Mouse (Mus musculus) CH12.LX (cell line): ENCODE results near the gene Eif3k.

Source experiments
- CTCF ChIP-seq, 2 experiments: IDR thresholded peaks in 1 of 2; conservative IDR thresholded peaks in 1 of 2; 2 replicates each; pipeline ENCODE4 v1.5.1; 2011 to 2012; ENCODE audit warnings: low read depth in 2 of 2, low read length in 2 of 2, improper control_type of control experiment in 1 of 2, inconsistent platforms in 1 of 2, mild to moderate bottlenecking in 1 of 2, moderate library complexity in 1 of 2
- EP300 ChIP-seq: IDR thresholded peaks from 2 replicates; pipeline ENCODE4 v1.6.1; 2011; ENCODE audit warnings: low read length, improper control_type of control experiment
- MAFK ChIP-seq: IDR thresholded peaks from 2 replicates; pipeline ENCODE4 v1.6.1; 2011; ENCODE audit warnings: low read length, improper control_type of control experiment; ENCODE audit not compliant: insufficient replicate concordance
- MAZ ChIP-seq: IDR thresholded peaks from 2 replicates; pipeline ENCODE4 v1.6.1; 2012; ENCODE audit warnings: low read depth, mild to moderate bottlenecking, inconsistent platforms, low read length, improper control_type of control experiment, moderate library complexity
- MXI1 ChIP-seq: IDR thresholded peaks from 2 replicates; pipeline ENCODE4 v1.6.1; 2011; ENCODE audit warnings: mild to moderate bottlenecking, low read depth, low read length, improper control_type of control experiment
- POLR2A ChIP-seq: IDR thresholded peaks from 2 replicates; pipeline ENCODE4 v1.6.1; 2011; ENCODE audit warnings: low read depth, mild to moderate bottlenecking, improper control_type of control experiment, low read length
- POLR2AphosphoS2 ChIP-seq: IDR thresholded peaks from 2 replicates; pipeline ENCODE4 v1.6.1; 2011; ENCODE audit warnings: low read depth, low read length, improper control_type of control experiment
- RCOR1 ChIP-seq: conservative IDR thresholded peaks from 2 replicates; pipeline ENCODE4 v1.6.1; 2012; ENCODE audit warnings: low read depth, mild to moderate bottlenecking, inconsistent platforms, low read length, improper control_type of control experiment
- USF1 ChIP-seq: IDR thresholded peaks from 2 replicates; pipeline ENCODE4 v1.6.1; 2014; ENCODE audit warnings: low read depth, mild to moderate bottlenecking, inconsistent platforms, low read length, improper control_type of control experiment
- ZC3H11A ChIP-seq: IDR thresholded peaks from 2 replicates; pipeline ENCODE4 v1.6.1; 2012; ENCODE audit warnings: low read depth, mild to moderate bottlenecking, inconsistent platforms, low read length, improper control_type of control experiment

DNA sequence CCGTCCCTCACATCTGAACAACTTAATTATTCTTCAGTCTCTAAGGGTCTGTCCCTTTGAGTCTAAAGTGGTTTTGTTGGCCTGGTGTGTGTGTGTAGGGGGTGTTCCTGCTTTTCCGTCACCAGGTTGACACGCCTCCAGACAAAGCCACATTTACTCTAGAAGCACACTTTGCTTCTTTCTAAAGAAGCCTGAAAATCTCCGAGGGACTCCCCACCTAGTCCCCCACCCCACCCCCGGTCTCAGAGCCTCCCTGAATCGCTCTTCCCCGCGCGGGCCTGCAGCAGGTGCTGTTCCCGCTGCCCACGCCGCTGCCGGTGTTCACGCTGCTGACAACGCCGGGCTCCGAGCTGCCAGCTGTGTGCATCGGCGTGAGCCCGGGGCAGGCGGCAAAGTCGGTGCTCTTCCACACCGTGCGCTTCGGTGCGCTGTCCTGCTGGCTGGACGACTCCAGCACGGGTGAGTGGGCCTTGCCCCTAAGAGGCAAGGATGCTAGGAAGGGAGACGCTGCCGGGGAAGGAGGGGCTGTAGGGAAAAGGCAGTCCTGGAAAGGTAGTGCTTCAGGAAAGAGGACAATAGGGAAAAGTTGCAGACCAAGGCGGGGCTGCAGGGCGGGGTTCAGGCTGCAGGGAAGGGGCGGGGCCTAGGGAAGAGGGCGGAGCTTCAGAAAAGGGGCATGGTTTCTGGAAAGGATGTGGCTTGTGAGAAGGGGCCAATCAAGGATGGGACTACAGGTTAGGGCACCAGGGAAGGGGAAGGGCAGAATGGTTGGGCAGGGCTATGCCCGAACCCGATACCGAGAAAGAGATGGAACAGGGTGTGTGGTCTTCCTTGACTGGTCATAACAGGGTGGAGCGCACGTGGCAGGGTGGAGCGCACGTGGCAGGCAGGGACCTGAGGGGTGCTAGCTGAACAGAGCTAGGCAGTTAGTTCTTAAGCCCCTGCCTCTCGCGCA, 19.3 kb upstream of the Eif3k start:
- TF ChIP-seq POLR2AphosphoS2 (0 out of 2 replicates have a peak, but pooled peaks have one; percentile 51), CTCF (conservative IDR thresholded peaks at IDR 0.05 in 1 of 2, IDR thresholded peaks at IDR 0.05 in 1 of 2; ENCODE audit: low read depth in 2 of 2, low read length in 2 of 2) (no peak), RCOR1 (no peak), MAFK (no peak), MXI1 (no peak; the same call in 1 of the 2 replicates), USF1 (no peak), EP300 (peak; percentile 17; the same call in 1 of the 2 replicates), POLR2A (peak; percentile 49; the same call in 1 of the 2 replicates), MAZ (no peak), ZC3H11A (no peak)
